In the genomic region with DNA sequence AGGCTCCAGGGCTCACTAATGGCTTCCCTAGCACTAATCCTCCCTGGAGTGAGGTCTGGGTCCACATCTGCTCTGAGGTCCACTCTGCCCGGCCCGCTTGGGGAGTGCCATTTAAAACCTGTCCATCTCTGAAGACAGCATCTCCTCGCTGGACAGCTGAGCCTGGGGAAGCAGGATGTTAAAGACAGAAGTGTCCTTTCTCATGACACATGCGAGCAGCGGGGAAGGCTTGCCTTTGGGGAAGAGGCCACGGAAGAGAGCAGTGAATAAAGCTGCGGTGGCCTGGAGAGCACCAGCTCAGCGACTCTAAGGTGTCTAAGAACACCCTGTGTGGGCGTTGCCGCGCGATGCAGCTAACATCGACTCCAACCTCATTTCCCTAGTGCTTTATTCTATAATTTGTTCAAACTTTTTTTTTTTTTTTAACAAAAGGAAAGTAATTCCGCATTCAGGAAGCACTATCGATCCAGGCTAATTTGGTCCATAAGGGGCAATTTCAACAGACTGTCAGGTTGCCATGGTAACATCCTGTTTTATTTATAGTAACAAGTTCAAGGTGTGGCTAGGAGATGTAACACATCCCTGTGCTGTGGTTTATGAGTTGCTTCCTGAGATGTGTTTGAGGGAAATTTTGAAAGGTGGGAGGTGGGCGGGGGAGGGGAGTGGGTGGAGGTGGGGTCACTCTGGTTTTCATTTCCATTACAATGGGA, we compare ENCODE assay signal across 10 mouse cellular contexts.
DNase-seq lines count a peak whose midpoint lies in the region; ATAC-seq and TF ChIP-seq lines count a peak whose summit lies in the region.
"Had no signal": no experiment of that assay in that cellular context is flagged by ENCODE, and none has a peak within 500 bp of the region (broad histone marks: within the 10 kb centered on the region; RNA-seq: fewer than 3 reads in every experiment).

No protein-coding gene starts in this region.

- H3K4me1 ChIP-seq in forebrain, postnatal 0 days (ENCODE audit: insufficient read depth), result peaks cover 10% of the 10 kb centered on the region; the same call in 1 of the 2 replicates
- H3K4me1 ChIP-seq in limb, embryonic 14.5 days (ENCODE audit: control insufficient read depth, insufficient read depth, low read length), result peaks cover 21% of the 10 kb centered on the region
- peaks cover 9% of the 10 kb centered on the region; the same call in 1 of the 2 replicates for H3K4me1 ChIP-seq in neural tube, embryonic 14.5 days (ENCODE audit: control insufficient read depth, insufficient read depth, low read length)

- no peak for TF ChIP-seq POLR2A in limb, embryonic 14.5 days (IDR thresholded peaks at IDR 0.05; ENCODE audit: borderline replicate concordance, extremely low read depth, insufficient read depth, insufficient read length)

- 12% methylated on average over 16 of the region's 16 CpGs for WGBS in forebrain, postnatal 0 days
- 9% methylated on average over 16 of the region's 16 CpGs for WGBS in limb, embryonic 14.5 days
- WGBS in neural tube, embryonic 14.5 days, result 10% methylated on average over 16 of the region's 16 CpGs

- H3K4me3 ChIP-seq in forebrain, postnatal 0 days (ENCODE audit: low read depth, low read length), result no peak overlapping the region
- no peak overlapping the region for H3K4me3 ChIP-seq in limb, embryonic 14.5 days (replicated peaks; ENCODE audit: low read length)
- H3K4me3 ChIP-seq in neural tube, embryonic 14.5 days (ENCODE audit: low read depth, low read length), result no peak overlapping the region
- H3K4me3 ChIP-seq in gastrocnemius, adult 2 months, result no peak overlapping the region

- peak overlapping the region; percentile 33 for H3K4me2 ChIP-seq in forebrain, postnatal 0 days (ENCODE audit: low read depth)
- peak overlapping the region; percentile 20; the same call in 1 of the 2 replicates for H3K4me2 ChIP-seq in limb, embryonic 14.5 days (replicated peaks; ENCODE audit: low read depth, low read length, severe bottlenecking)
- H3K4me2 ChIP-seq in neural tube, embryonic 14.5 days (ENCODE audit: low read depth, low read length), result peak overlapping the region; percentile 23; the same call in 1 of the 2 replicates

- DNase-seq in retina, embryonic 14.5 days (ENCODE audit: low spot score), result peak; percentile 32
- no peak for DNase-seq in retina, postnatal 1 day
- DNase-seq in forebrain, postnatal 0 days, result peak; percentile 33
- DNase-seq in limb, embryonic 14.5 days (ENCODE audit: low spot score), result peak; percentile 67
- no peak for DNase-seq in gastrocnemius, adult 2 months
- DNase-seq in natural killer cell, adult 2 months (ENCODE audit: low spot score in 2 of 2), result no peak
- DNase-seq: cerebellum, adult 8-10 months; thymus, postnatal 25 days had no signal

- no peaks in the 10 kb centered on the region for H3K9me3 ChIP-seq in forebrain, postnatal 0 days (ENCODE audit: low read length)
- H3K9me3 ChIP-seq in limb, embryonic 14.5 days (ENCODE audit: control insufficient read depth, low read length), result no peaks in the 10 kb centered on the region
- no peaks in the 10 kb centered on the region for H3K9me3 ChIP-seq in neural tube, embryonic 14.5 days (ENCODE audit: control insufficient read depth, low read length)

- no peak overlapping the region for H3K27ac ChIP-seq in forebrain, postnatal 0 days (ENCODE audit: low read depth, low read length)
- H3K27ac ChIP-seq in limb, embryonic 14.5 days (replicated peaks; ENCODE audit: low read depth, low read length), result 0 out of 2 replicates have a peak overlapping the region, but pooled peaks have one; percentile 22
- no peak overlapping the region for H3K27ac ChIP-seq in neural tube, embryonic 14.5 days (ENCODE audit: low read depth, low read length)
- H3K27ac ChIP-seq in gastrocnemius, adult 2 months, result no peak overlapping the region

- no peaks in the 10 kb centered on the region for H3K36me3 ChIP-seq in forebrain, postnatal 0 days (ENCODE audit: insufficient read depth)
- no peaks in the 10 kb centered on the region for H3K36me3 ChIP-seq in limb, embryonic 14.5 days (ENCODE audit: control insufficient read depth, insufficient read depth, low read length)
- H3K36me3 ChIP-seq in neural tube, embryonic 14.5 days (ENCODE audit: control insufficient read depth, insufficient read depth, low read length), result no peaks in the 10 kb centered on the region

- no peaks in the 10 kb centered on the region for H3K27me3 ChIP-seq in forebrain, postnatal 0 days (ENCODE audit: insufficient read depth, low read length)
- no peaks in the 10 kb centered on the region for H3K27me3 ChIP-seq in limb, embryonic 14.5 days (ENCODE audit: control insufficient read depth, insufficient read depth, low read length)
- no peaks in the 10 kb centered on the region for H3K27me3 ChIP-seq in neural tube, embryonic 14.5 days (ENCODE audit: control insufficient read depth, insufficient read depth, low read length)

- no peak overlapping the region for H3K9ac ChIP-seq in forebrain, postnatal 0 days
- no peak overlapping the region for H3K9ac ChIP-seq in limb, embryonic 14.5 days (ENCODE audit: low read depth, low read length, severe bottlenecking)
- no peak overlapping the region for H3K9ac ChIP-seq in neural tube, embryonic 14.5 days (replicated peaks; ENCODE audit: low read depth, low read length)

- intact Hi-C loops in gastrocnemius, adult 2 months (cut with DNase I), result no loop called here

- no peak for TF ChIP-seq CTCF in forebrain, postnatal 0 days (IDR thresholded peaks at IDR 0.05; ENCODE audit: low read depth)
- TF ChIP-seq CTCF in gastrocnemius, adult 2 months (IDR thresholded peaks at IDR 0.05), result no peak

- peak; percentile 48 for ATAC-seq in forebrain, postnatal 0 days
- peak; percentile 23; the same call in 1 of the 2 replicates for ATAC-seq in limb, embryonic 14.5 days (ENCODE audit: low FRiP score, low read depth)
- ATAC-seq in neural tube, embryonic 14.5 days (ENCODE audit: low read depth), result peak; percentile 49; the same call in 1 of the 2 replicates
- ATAC-seq in cerebellum, adult (ENCODE audit: insufficient number of reproducible peaks, low FRiP score, low TSS enrichment), result no peak

Comparison
In these comparisons a context has a peak if more than half of its experiments do, and no peak if none do; other contexts are left out.
1. DNase-seq: peak in retina, embryonic 14.5 days (single experiment), forebrain, postnatal 0 days (single experiment) and limb, embryonic 14.5 days (single experiment); none in retina, postnatal 1 day (single experiment), gastrocnemius, adult 2 months (single experiment) and natural killer cell, adult 2 months (0 of 2).
2. Peak in every context shown above with its lines, with median percentiles within 50 percentile points of each other: H3K4me2 ChIP-seq.